Mouse (Mus musculus) ZHBTc4 (cell line): ENCODE data around the gene Gpr137b.
"Not testable (repeated sequence)": the region's sequence is repeated elsewhere in the genome, so short reads cannot be mapped to it uniquely, and the experiment has no call there.

Experiments used
- DNase-seq: peaks from one replicate; pipeline ENCODE4 v3.0.0-alpha.2; 2011; ENCODE audit warnings: low read depth, low spot score

Gpr137b gene

GRCm38 (mm10) chr13:13366371-13366770 is 27.4 kb downstream of the Gpr137b start:
- not testable (repeated sequence) for DNase-seq

GRCm38 (mm10) chr13:13363536-13363935 is 30.3 kb downstream of the Gpr137b start:
- DNase-seq: not testable (repeated sequence)

DNA sequence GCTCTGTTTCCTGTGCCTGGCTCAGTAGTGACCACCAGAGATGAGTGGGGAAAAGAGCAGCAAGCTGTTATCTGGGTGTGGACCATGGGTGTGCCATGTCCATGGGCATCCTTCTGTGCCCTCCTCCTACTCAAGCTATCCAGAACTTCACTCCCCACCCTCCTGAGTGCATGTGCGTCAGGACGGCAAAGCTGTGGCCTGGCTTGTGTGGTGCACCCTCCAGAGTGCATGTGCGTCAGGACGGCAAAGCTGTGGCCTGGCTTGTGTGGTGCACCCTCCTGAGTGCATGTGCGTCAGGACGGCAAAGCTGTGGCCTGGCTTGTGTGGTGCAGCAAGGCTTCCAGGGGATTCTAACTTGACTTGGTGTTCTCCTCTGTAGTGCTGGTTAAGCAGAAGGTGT is 31.6 kb downstream of the Gpr137b start:
- not testable (repeated sequence) for DNase-seq

DNA sequence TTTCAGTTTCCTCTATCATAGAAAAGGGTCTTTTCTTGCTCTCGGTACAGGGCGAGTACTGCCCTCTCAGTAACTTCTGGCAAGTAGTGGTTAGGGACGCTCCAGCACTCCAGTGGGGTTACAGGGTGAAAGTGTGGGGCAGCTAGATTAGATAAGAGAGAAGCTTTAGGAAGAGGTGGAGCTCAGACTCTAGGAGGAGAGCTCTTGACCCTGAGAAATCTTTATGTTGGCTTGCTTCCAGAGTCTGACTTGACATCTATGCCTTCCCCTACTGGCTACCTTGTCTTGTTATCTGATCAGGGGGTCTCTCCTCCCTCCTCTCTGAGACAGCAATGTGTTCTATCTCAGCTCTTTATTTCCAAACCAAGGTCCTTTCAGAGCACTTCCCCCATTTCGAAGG is 33.8 kb downstream of the Gpr137b start:
- not testable (repeated sequence) for DNase-seq

DNA sequence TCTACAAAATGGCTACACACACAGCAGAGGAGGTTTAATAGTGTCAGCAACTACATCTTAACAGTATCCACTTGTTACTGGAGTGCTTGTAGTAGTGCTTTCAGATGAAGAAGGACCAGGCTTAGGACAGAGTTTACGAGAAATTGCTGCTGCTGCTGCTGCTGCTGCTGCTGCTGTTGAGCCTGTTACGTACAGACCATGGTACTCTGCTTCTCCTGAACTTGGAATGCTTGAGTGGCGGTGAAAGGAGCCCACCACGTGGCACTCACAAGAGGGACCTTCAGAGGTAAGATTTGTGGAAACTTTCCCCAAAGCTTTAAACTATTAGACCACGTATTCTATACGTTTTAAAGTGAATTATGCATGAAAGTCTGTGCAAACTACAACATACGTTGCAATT is 35.2 kb downstream of the Gpr137b start:
- DNase-seq: not testable (repeated sequence)

- not testable (repeated sequence) for DNase-seq
These were observed 35.7 kb downstream of the Gpr137b start for GRCm38 (mm10) chr13:13358097-13358496.

- not testable (repeated sequence) for DNase-seq
These were observed 41.7 kb downstream of the Gpr137b start for GRCm38 (mm10) chr13:13352113-13352512.

DNA sequence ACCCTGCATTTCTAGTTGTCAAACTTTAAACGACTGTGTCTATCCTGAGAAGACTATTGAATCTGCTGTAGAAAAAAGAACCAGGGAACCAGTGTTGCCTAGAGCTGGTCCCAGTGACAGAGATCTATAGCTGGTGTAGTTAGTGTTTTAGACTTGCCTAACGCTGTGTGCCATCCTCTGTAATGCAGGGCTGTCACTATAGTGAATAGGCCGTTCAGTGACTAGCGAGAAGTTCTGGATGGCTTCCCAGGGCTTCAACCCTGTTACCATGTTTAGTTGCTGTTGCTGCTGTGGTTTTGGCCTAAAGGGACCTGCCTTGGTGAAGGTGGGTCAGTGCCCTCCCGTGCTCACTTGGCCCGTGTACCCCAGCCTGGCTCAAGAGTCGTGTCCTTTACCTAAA is 43.1 kb downstream of the Gpr137b start:
- not testable (repeated sequence) for DNase-seq

GRCm38 (mm10) chr13:13349288-13349687 is 44.5 kb downstream of the Gpr137b start:
- DNase-seq: peak; percentile 83

- peak; percentile 68 for DNase-seq
These were observed 46.0 kb downstream of the Gpr137b start for GRCm38 (mm10) chr13:13347634-13348412.

- DNase-seq: not testable (repeated sequence)
These were observed 56.5 kb downstream of the Gpr137b start for GRCm38 (mm10) chr13:13337361-13337760.

DNA sequence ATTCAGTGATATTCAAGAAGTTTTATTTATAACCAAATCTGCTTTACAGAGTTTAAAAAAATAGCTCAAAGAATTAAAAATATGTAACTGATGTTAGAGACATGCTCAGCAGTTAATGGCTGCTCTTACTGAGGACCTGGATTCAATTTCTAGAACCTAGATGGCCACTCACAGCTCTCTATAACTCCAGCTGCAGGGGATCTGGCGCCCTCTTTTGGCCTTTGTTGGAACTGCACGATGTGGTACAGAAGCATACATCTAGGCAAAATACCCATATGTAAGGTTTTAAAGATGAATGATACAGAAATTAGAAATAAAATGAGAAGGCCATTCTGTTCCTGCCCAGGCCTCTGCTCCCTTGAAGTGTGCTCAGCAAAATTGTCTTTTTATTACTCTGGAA is 64.9 kb downstream of the Gpr137b start:
- peak; percentile 82 for DNase-seq
